Mouse (Mus musculus): ENCODE data around the gene Arih2. TPM values are rescaled to one million over a fixed set of nuclear protein-coding genes. Genes with fewer than 3 reads are reported as not detected.

Arih2 gene
- polyA plus RNA-seq (2014; fragmentation: Illumina TruSeq; extraction: RNeasy Lipid Tissue Mini Kit (QIAGEN cat#74804); ENCODE audit: low read depth, low replicate concordance), result 40.2 TPM

GRCm38 (mm10) chr9:108648611-108649560, at the start of gene Arih2:
Arih2 (minus strand) TSS chr9:108649386.

GRCm38 (mm10) chr9:108689106-108689505, 39.9 kb upstream of the Arih2 start, which contains the start of gene Prkar2a:
Prkar2a (plus strand) TSS chr9:108689314.

GRCm38 (mm10) chr9:108661677-108662612, 12.8 kb upstream of the Arih2 start, which contains the start of gene Slc25a20:
Slc25a20 (plus strand) TSS chr9:108662088.

GRCm38 (mm10) chr9:108596998-108597764, 52.0 kb downstream of the Arih2 start, which contains the start of gene P4htm:
P4htm (minus strand) TSS chr9:108597667.

GRCm38 (mm10) chr9:108578545-108579343, 70.4 kb downstream of the Arih2 start, which contains the start of gene Wdr6:
Wdr6 (minus strand) TSS chr9:108578739.

GRCm38 (mm10) chr9:108569381-108570206, 79.6 kb downstream of the Arih2 start, which contains the start of gene Dalrd3:
Dalrd3 (plus strand) TSS chr9:108569886.

GRCm38 (mm10) chr9:108566815-108567776, 82.1 kb downstream of the Arih2 start, which contains the start of gene Ndufaf3:
Ndufaf3 (minus strand) TSS chr9:108567434.

GRCm38 (mm10) chr9:108560227-108560841, 88.9 kb downstream of the Arih2 start, which contains the start of gene Impdh2:
Impdh2 (plus strand) TSS chr9:108560286.

Other genes with a start within 250 kb of the Arih2 start
- gene Ccdc36, start 220.9 kb downstream of the Arih2 start, polyA plus RNA-seq (2014; fragmentation: Illumina TruSeq; extraction: RNeasy Lipid Tissue Mini Kit (QIAGEN cat#74804); ENCODE audit: low read depth, low replicate concordance), result not detected
- gene BC048562, start 212.9 kb downstream of the Arih2 start, polyA plus RNA-seq (2014; fragmentation: Illumina TruSeq; extraction: RNeasy Lipid Tissue Mini Kit (QIAGEN cat#74804); ENCODE audit: low read depth, low replicate concordance), result not detected
- gene Ccdc71, start 188.9 kb downstream of the Arih2 start, polyA plus RNA-seq (2014; fragmentation: Illumina TruSeq; extraction: RNeasy Lipid Tissue Mini Kit (QIAGEN cat#74804); ENCODE audit: low read depth, low replicate concordance), result 4.1 TPM
- gene Klhdc8b, start 187.8 kb downstream of the Arih2 start, polyA plus RNA-seq (2014; fragmentation: Illumina TruSeq; extraction: RNeasy Lipid Tissue Mini Kit (QIAGEN cat#74804); ENCODE audit: low read depth, low replicate concordance), result 0.53 TPM
- gene Lamb2, start 169.7 kb downstream of the Arih2 start, polyA plus RNA-seq (2014; fragmentation: Illumina TruSeq; extraction: RNeasy Lipid Tissue Mini Kit (QIAGEN cat#74804); ENCODE audit: low read depth, low replicate concordance), result 5.1 TPM
- gene Usp19, start 158.8 kb downstream of the Arih2 start, polyA plus RNA-seq (2014; fragmentation: Illumina TruSeq; extraction: RNeasy Lipid Tissue Mini Kit (QIAGEN cat#74804); ENCODE audit: low read depth, low replicate concordance), result 5.9 TPM
- gene Qars, start 141.7 kb downstream of the Arih2 start, polyA plus RNA-seq (2014; fragmentation: Illumina TruSeq; extraction: RNeasy Lipid Tissue Mini Kit (QIAGEN cat#74804); ENCODE audit: low read depth, low replicate concordance), result 82.1 TPM
- gene Qrich1, start 132.6 kb downstream of the Arih2 start, polyA plus RNA-seq (2014; fragmentation: Illumina TruSeq; extraction: RNeasy Lipid Tissue Mini Kit (QIAGEN cat#74804); ENCODE audit: low read depth, low replicate concordance), result 35.9 TPM
- 15.8 TPM for gene Impdh2, start 89.1 kb downstream of the Arih2 start, polyA plus RNA-seq (2014; fragmentation: Illumina TruSeq; extraction: RNeasy Lipid Tissue Mini Kit (QIAGEN cat#74804); ENCODE audit: low read depth, low replicate concordance)
- 4.7 TPM for gene Ndufaf3, start 82.0 kb downstream of the Arih2 start, polyA plus RNA-seq (2014; fragmentation: Illumina TruSeq; extraction: RNeasy Lipid Tissue Mini Kit (QIAGEN cat#74804); ENCODE audit: low read depth, low replicate concordance)
- 3.6 TPM for gene Dalrd3, start 79.5 kb downstream of the Arih2 start, polyA plus RNA-seq (2014; fragmentation: Illumina TruSeq; extraction: RNeasy Lipid Tissue Mini Kit (QIAGEN cat#74804); ENCODE audit: low read depth, low replicate concordance)
- gene Wdr6, start 70.6 kb downstream of the Arih2 start, polyA plus RNA-seq (2014; fragmentation: Illumina TruSeq; extraction: RNeasy Lipid Tissue Mini Kit (QIAGEN cat#74804); ENCODE audit: low read depth, low replicate concordance), result 1.7 TPM
- not detected for gene P4htm, start 51.7 kb downstream of the Arih2 start, polyA plus RNA-seq (2014; fragmentation: Illumina TruSeq; extraction: RNeasy Lipid Tissue Mini Kit (QIAGEN cat#74804); ENCODE audit: low read depth, low replicate concordance)
- 62.8 TPM for gene Slc25a20, start 12.7 kb upstream of the Arih2 start, polyA plus RNA-seq (2014; fragmentation: Illumina TruSeq; extraction: RNeasy Lipid Tissue Mini Kit (QIAGEN cat#74804); ENCODE audit: low read depth, low replicate concordance)
- gene Prkar2a, start 39.9 kb upstream of the Arih2 start, polyA plus RNA-seq (2014; fragmentation: Illumina TruSeq; extraction: RNeasy Lipid Tissue Mini Kit (QIAGEN cat#74804); ENCODE audit: low read depth, low replicate concordance), result 110 TPM
- 123 TPM for gene Ip6k2, start 134.4 kb upstream of the Arih2 start, polyA plus RNA-seq (2014; fragmentation: Illumina TruSeq; extraction: RNeasy Lipid Tissue Mini Kit (QIAGEN cat#74804); ENCODE audit: low read depth, low replicate concordance)
- 0.16 TPM for gene Nckipsd, start 159.0 kb upstream of the Arih2 start, polyA plus RNA-seq (2014; fragmentation: Illumina TruSeq; extraction: RNeasy Lipid Tissue Mini Kit (QIAGEN cat#74804); ENCODE audit: low read depth, low replicate concordance)
- not detected for gene Celsr3, start 176.9 kb upstream of the Arih2 start, polyA plus RNA-seq (2014; fragmentation: Illumina TruSeq; extraction: RNeasy Lipid Tissue Mini Kit (QIAGEN cat#74804); ENCODE audit: low read depth, low replicate concordance)
- 0.40 TPM for gene Slc26a6, start 203.9 kb upstream of the Arih2 start, polyA plus RNA-seq (2014; fragmentation: Illumina TruSeq; extraction: RNeasy Lipid Tissue Mini Kit (QIAGEN cat#74804); ENCODE audit: low read depth, low replicate concordance)

All from kidney, adult 10 weeks (tissue).